Mouse (Mus musculus) ES-Bruce4 (cell line): ENCODE measurements around the gene Ephx3. TPM values are rescaled to one million over a fixed set of nuclear protein-coding genes. Genes with fewer than 3 reads are reported as not detected.

Experiments used
- H3K27ac ChIP-seq: 2 replicates; pipeline ENCODE4 v1.5.1; 2012; ENCODE audit warnings: low read length, inconsistent platforms; ENCODE audit not compliant: insufficient read depth
- H3K27me3 ChIP-seq: 2 replicates; pipeline ENCODE4 v1.6.1; 2012; ENCODE audit warnings: mild to moderate bottlenecking, low read length, inconsistent platforms; ENCODE audit not compliant: control insufficient read depth, poor library complexity, insufficient read depth, severe bottlenecking
- H3K36me3 ChIP-seq: 2 replicates; pipeline ENCODE4 v1.6.1; 2012; ENCODE audit warnings: inconsistent platforms, mild to moderate bottlenecking, low read length, moderate library complexity; ENCODE audit not compliant: control insufficient read depth, poor library complexity, insufficient read depth, severe bottlenecking
- H3K4me1 ChIP-seq: one replicate; pipeline ENCODE4 v1.8.1; 2011; ENCODE audit warnings: low read length; ENCODE audit not compliant: control insufficient read depth, insufficient read depth
- H3K4me3 ChIP-seq: 2 replicates; pipeline ENCODE4 v1.5.1; 2011; ENCODE audit warnings: low read depth, mild to moderate bottlenecking, low read length
- H3K9ac ChIP-seq: 2 replicates; pipeline ENCODE4 v1.6.1; 2012; ENCODE audit warnings: low read depth, mild to moderate bottlenecking, inconsistent platforms; ENCODE audit not compliant: poor library complexity, severe bottlenecking
- H3K9me3 ChIP-seq: replicated peaks from 2 replicates; pipeline ENCODE4 v1.6.1; 2012; ENCODE audit warnings: mild to moderate bottlenecking, low read length, inconsistent platforms; ENCODE audit not compliant: control insufficient read depth, poor library complexity, insufficient read depth, severe bottlenecking
- CTCF ChIP-seq: IDR thresholded peaks from one replicate; pipeline ENCODE4 v1.8.1; 2011; ENCODE audit warnings: low read depth, low read length
- EP300 ChIP-seq: IDR thresholded peaks from 2 replicates; pipeline ENCODE4 v1.6.1; 2011; ENCODE audit warnings: low read depth, low read length; ENCODE audit not compliant: insufficient read depth
- POLR2A ChIP-seq: IDR thresholded peaks from one replicate; pipeline ENCODE4 v1.8.1; 2011; ENCODE audit warnings: low read length; ENCODE audit not compliant: insufficient read depth
- polyA plus RNA-seq: library from polyadenylated mRNA; stranded (reverse); fragments of >200 nt; gene quantifications from 2 replicates; pipeline ENCODE4 v1.2.4, GENCODE M21; 2011; ENCODE audit warnings: low read depth; ENCODE audit not compliant: missing spikeins, insufficient read depth, insufficient read length

Ephx3 gene
- polyA plus RNA-seq, 1 experiment: 1.3 TPM

GRCm38 (mm10) chr17:32189850-32190249 lies 501 bp upstream of the Ephx3 start:
- Histone ChIP-seq H3K4me1 (peaks cover 4% of the 10 kb centered on the region), H3K9ac (no peak overlapping the region), H3K4me3 (no peak overlapping the region), H3K9me3 (no peaks in the 10 kb centered on the region), H3K27ac (peak overlapping the region; percentile 4; the same call in 1 of the 2 replicates), H3K36me3 (no peaks in the 10 kb centered on the region), H3K27me3 (0 out of 2 replicates have a peak, but pooled peaks cover 4% of the 10 kb centered on the region)
- no peak for TF ChIP-seq EP300
- no peak for TF ChIP-seq CTCF
- TF ChIP-seq POLR2A: no peak

GRCm38 (mm10) chr17:32183017-32183416 lies 6.3 kb downstream of the Ephx3 start:
- Histone ChIP-seq H3K27ac (no peak overlapping the region), H3K36me3 (no peaks in the 10 kb centered on the region), H3K9me3 (no peaks in the 10 kb centered on the region)

GRCm38 (mm10) chr17:32179621-32180491 lies 9.5 kb downstream of the Ephx3 start:
- Histone ChIP-seq H3K9ac (no peak overlapping the region), H3K4me1 (peaks cover 2% of the 10 kb centered on the region), H3K27ac (no peak overlapping the region), H3K9me3 (no peaks in the 10 kb centered on the region), H3K27me3 (no peaks in the 10 kb centered on the region), H3K4me3 (no peak overlapping the region), H3K36me3 (no peaks in the 10 kb centered on the region)
- TF ChIP-seq CTCF: no peak
- TF ChIP-seq EP300: no peak
- no peak for TF ChIP-seq POLR2A

More at GRCm38 (mm10) chr17:32183017-32183416, 6.3 kb downstream of the Ephx3 start:
- Histone ChIP-seq H3K9ac (no peak overlapping the region), H3K4me1 (peaks cover 2% of the 10 kb centered on the region), H3K27me3 (no peaks in the 10 kb centered on the region), H3K4me3 (no peak overlapping the region)
- TF ChIP-seq EP300 (no peak), CTCF (no peak), POLR2A (no peak)

GRCm38 (mm10) chr17:32176919-32177318 lies 12.4 kb downstream of the Ephx3 start:
- Histone ChIP-seq H3K4me1 (peaks cover 2% of the 10 kb centered on the region), H3K27me3 (no peaks in the 10 kb centered on the region), H3K9me3 (no peaks in the 10 kb centered on the region), H3K27ac (no peak overlapping the region), H3K9ac (no peak overlapping the region), H3K4me3 (no peak overlapping the region), H3K36me3 (no peaks in the 10 kb centered on the region)
- no peak for TF ChIP-seq POLR2A
- TF ChIP-seq EP300: no peak
- no peak for TF ChIP-seq CTCF

GRCm38 (mm10) chr17:32173166-32173565 lies 16.2 kb downstream of the Ephx3 start:
- TF ChIP-seq CTCF (no peak), POLR2A (no peak), EP300 (no peak)
- Histone ChIP-seq H3K27ac (no peak overlapping the region), H3K9ac (no peak overlapping the region)

GRCm38 (mm10) chr17:32172485-32172884 lies 16.9 kb downstream of the Ephx3 start:
- Histone ChIP-seq H3K9ac (no peak overlapping the region), H3K36me3 (no peaks in the 10 kb centered on the region), H3K27ac (no peak overlapping the region), H3K4me1 (no peaks in the 10 kb centered on the region), H3K9me3 (no peaks in the 10 kb centered on the region), H3K27me3 (no peaks in the 10 kb centered on the region), H3K4me3 (no peak overlapping the region)
- no peak for TF ChIP-seq CTCF
- TF ChIP-seq EP300: no peak
- no peak for TF ChIP-seq POLR2A

More at GRCm38 (mm10) chr17:32173166-32173565, 16.2 kb downstream of the Ephx3 start:
- Histone ChIP-seq H3K27me3 (no peaks in the 10 kb centered on the region), H3K9me3 (no peaks in the 10 kb centered on the region), H3K4me1 (no peaks in the 10 kb centered on the region), H3K36me3 (no peaks in the 10 kb centered on the region), H3K4me3 (no peak overlapping the region)
